Mouse (Mus musculus): ENCODE measurements at regions not wholly inside any gene's neighbourhood (a gene's known extent, or its start where the extent isn't known, plus 50 kb on each side); places are given as distances from the start of the nearest gene placed in this dataset.

DNA sequence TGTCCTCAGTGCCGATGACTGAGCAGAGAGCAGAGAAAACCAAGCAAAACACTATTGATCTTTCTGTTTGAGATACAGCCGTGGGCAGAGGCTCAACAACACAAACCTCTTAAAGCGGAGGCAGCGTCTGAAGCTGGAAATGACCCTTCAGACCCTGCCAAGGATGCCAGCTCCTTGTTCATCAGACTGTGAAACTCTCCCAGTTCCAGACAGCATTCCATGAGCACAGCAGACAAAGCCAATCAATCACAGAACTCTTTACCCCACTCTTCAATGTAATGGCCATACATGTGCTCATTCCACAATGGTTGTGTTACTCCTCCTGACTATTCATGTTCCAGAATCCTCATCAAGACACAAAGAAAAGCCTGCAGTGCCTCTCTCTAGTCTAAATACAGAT lies 73.5 kb downstream of the Tmem114 start:
- no peak for ATAC-seq

DNA sequence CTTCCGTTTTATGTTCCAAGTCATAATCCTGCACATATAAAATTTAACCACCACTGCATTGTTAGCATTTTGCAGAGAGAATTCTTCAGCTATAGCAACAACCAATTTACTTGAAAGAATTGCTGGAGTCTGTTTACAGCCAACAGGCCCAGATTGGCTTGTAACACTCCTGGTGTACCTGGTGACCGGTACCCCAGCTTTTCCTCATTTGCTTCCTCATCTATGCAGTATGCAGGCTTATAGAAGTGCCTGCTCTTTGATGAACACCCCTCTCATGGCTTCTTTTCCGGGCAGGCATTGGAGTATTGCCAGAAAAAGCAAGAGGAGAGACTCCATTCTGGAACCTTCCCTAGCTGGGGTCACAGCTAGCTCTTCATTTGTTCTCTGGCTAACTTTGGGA lies 75.8 kb downstream of the Tmem114 start:
- ATAC-seq, result no peak

DNA sequence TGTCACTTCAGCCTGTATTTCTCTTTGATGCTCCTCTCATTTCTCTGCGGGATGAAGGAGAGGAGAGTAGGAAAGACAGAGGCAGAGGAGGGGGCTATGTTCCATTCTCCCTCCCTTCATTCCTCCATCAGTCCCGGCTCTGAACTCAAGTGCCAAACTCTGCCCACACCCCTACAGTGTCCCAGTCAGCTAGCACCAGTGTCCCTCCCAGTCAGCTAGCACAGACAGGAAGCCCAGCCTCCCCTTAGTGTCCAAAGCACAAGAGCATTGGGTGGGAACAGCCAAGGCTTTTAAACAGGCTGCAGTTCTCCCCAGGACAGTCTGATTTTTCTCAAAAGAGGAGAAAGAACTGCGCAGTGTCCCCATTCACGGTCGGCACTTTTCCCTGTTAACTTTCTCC lies 76.3 kb downstream of the Tmem114 start:
- ATAC-seq, result no peak

DNA sequence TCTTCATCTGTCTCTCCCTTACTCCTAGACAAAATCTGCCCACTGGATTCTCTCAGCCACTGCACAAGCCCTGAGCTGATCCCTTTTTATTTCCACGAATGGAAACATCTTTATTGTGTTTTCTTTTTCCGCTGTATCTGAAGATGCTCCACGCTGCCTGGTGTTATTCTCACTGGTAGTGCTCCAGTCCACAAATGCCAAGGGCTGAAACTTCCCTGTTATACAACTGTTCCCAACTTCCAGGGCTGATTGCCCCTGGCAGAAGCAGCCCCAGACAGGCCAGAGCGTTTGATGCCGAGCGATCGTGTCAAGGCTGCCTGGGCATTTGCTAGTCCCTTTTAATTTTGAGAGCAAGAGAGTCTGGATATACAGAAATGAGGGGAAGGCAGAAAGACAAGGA lies 79.7 kb downstream of the Tmem114 start:
- ATAC-seq, result no peak

DNA sequence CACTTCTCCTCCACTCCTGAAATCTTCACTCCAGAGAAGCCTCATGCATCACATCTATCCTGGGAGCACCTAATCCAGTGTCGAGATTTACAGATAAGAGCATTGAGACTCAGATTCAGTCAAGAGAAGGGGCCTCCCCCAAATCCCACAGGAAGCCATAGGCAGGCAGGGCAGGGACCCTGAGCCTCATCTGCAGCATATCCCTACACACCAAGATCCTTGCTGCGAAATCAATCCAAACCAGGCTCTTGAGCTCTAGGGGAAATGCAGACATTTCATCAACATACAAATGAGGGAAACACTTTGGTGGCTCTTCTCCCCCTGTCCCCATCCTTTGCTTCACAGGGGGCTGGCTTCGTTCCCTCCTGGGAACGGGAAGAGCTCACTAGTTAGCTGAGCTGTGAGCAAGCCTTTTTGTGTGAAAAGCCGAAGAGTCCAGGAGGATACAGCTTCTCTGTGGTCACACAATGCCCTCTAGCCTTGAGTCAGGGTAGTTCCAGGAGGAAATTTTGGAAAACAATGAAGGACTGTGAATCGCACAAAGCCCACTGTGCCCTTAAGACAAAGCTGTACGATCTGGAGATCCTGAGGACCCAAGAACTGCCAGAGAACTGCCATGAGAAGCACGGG lies 91.7 kb downstream of the Tmem114 start:
- no peak for ATAC-seq

DNA sequence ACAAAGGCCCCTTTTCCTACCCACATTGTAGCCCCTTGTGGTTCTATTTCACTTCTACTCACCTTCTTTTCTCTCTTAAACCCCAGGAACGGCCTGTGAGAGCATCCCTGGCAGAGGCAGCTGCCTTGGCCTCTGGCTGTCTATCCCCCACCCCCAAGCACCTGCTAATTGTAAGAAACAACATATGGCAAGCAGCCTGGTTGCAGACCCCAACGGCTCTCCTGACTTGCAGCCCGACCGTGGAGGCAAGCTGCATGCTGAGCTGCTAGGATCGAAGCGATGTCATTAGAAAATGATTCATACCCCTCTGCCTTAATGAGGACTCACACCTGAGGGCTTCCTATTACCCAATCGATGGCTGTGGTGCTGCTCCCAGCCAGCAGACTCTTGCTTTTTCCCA lies 112.9 kb downstream of the Tmem114 start:
- ATAC-seq, result no peak

DNA sequence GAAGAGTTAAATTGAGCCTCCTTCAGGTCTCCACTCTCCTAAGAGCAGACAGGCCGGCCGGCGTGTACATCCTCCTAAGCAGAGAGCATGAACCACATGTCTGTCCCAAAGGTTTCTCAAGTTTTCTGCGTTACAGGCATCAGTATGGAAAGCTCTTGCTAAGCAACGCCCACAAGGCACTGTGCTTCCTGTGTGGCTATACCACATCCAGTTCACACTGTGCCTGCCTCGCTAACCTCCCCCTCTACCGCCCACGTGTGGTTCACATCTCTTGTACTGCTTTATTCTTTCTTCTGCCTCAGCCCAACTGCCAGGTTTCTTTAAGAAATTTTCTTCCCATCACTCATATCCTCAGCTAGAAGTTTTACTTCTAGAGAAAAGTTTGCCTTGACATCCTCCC lies 118.5 kb downstream of the Tmem114 start:
- ATAC-seq, result peak; percentile 98

Data from inflammation-experienced regulatory T-cells, adult 6 months (primary cell).